In the genomic region with DNA sequence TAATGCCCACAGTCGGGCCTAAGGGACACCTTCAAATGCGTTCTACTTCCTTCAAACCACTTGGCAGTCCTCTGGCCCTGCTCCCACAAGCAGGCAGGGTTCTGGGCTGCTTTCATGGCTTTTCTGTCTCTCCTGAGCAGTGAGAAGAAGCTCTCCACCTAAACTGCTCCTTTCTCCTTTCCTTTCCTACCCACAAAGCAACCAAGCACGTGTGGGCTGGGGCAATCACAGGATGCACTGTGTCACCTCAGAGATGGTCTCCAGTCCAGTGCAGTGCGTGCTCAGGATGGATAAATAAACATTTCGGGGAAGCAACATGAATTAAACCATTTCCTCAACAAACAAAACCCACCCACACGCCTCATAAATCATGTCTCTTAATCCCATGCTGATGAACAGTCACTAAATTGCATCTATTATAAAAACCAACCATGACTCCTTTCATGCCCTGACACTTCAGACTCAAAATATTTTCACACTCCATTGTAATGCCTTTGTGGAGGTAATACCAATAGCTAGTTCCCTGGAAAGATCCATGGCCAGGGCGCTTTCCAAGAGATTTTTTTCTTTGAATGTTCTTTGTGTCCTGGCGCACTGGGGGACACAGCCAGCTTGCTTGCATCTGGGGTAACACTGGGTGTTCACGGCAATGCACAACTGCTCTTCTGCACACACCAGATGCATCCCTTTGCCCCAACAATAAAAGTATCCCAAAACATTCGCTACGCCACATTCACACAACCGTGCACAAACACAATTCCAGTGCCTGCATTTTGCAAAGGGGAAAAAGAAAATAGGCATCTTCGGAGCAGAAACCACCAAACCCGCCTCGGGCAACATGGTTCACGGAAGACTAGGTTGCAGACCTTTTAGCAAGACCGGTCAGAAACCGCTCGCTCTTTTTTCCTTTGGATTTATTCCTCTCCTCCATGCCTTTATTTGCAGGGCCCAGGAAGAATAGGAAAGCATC, we compare ENCODE assay signal across 8 mouse cellular contexts. TPM values are rescaled to one million over a fixed set of nuclear protein-coding genes. Genes with fewer than 3 reads are reported as not detected.
A peak's percentile ranks its signal among the peaks of the same experiment; 100 is the strongest.
DNase-seq lines count a peak whose midpoint lies in the region; ATAC-seq and TF ChIP-seq lines count a peak whose summit lies in the region.

No protein-coding gene starts in this region.

- no peaks in the 10 kb centered on the region for H3K79me2 ChIP-seq in heart, adult 2 months (replicated peaks; ENCODE audit: control insufficient read depth, insufficient read depth, low read length)

- DNase-seq in heart, adult 2 months: no peak
- DNase-seq in heart, adult 9 months (ENCODE audit: low spot score in 2 of 2): no peak
- DNase-seq in forebrain, embryonic 10.5 days (ENCODE audit: extremely low spot score, low spot score): peak; percentile 52
- DNase-seq in limb, embryonic 10.5 days (ENCODE audit: low spot score): peak; percentile 63
- no peak for DNase-seq in adrenal gland, postnatal 25 days
- DNase-seq in thymus, postnatal 10 days (ENCODE audit: low spot score in 2 of 2): no peak

- WGBS in heart, adult 2 months: 23% methylated on average over 19 of the region's 19 CpGs
- 14% methylated on average over 19 of the region's 19 CpGs for whole genome bisulfite sequencing in forebrain, embryonic 10.5 days
- 7% methylated on average over 19 of the region's 19 CpGs for WGBS in limb, embryonic 10.5 days
- WGBS in neural tube, embryonic 14.5 days: 2% methylated on average over 19 of the region's 19 CpGs

- no peaks in the 10 kb centered on the region for H3K9me3 ChIP-seq in E14TG2a.4 (ENCODE audit: low read length)
- no peaks in the 10 kb centered on the region for H3K9me3 ChIP-seq in forebrain, embryonic 10.5 days
- H3K9me3 ChIP-seq in limb, embryonic 10.5 days (replicated peaks): no peaks in the 10 kb centered on the region
- H3K9me3 ChIP-seq in neural tube, embryonic 14.5 days (ENCODE audit: control insufficient read depth, low read length): no peaks in the 10 kb centered on the region

- H3K36me3 ChIP-seq in heart, adult 2 months (ENCODE audit: control insufficient read depth, insufficient read depth, low read length): no peaks in the 10 kb centered on the region
- no peaks in the 10 kb centered on the region for H3K36me3 ChIP-seq in E14TG2a.4 (ENCODE audit: insufficient read depth, low read length)
- no peaks in the 10 kb centered on the region; the same call in 1 of the 2 replicates for H3K36me3 ChIP-seq in forebrain, embryonic 10.5 days (replicated peaks)
- H3K36me3 ChIP-seq in limb, embryonic 10.5 days: no peaks in the 10 kb centered on the region
- H3K36me3 ChIP-seq in neural tube, embryonic 14.5 days (ENCODE audit: control insufficient read depth, insufficient read depth, low read length): no peaks in the 10 kb centered on the region

- peak overlapping the region; percentile 91 for H3K4me2 ChIP-seq in neural tube, embryonic 14.5 days (ENCODE audit: low read depth, low read length)

- TF ChIP-seq EP300 in heart, adult 2 months (IDR thresholded peaks at IDR 0.05; ENCODE audit: insufficient read depth, low read depth, low read length): no peak

- no peak for TF ChIP-seq CTCF in heart, adult 2 months (IDR thresholded peaks at IDR 0.05)
- TF ChIP-seq CTCF in E14TG2a.4 (conservative IDR thresholded peaks at IDR 0.05; ENCODE audit: low read length): no peak

- intact Hi-C loops in heart, adult 2 months (cut with DNase I): no loop called here

- H3K4me1 ChIP-seq in heart, adult 2 months (ENCODE audit: control insufficient read depth, insufficient read depth, low read length): peaks cover 3% of the 10 kb centered on the region
- peaks cover 47% of the 10 kb centered on the region for H3K4me1 ChIP-seq in E14TG2a.4 (replicated peaks; ENCODE audit: low read depth, low read length)
- H3K4me1 ChIP-seq in forebrain, embryonic 10.5 days: peaks cover 47% of the 10 kb centered on the region
- peaks cover 40% of the 10 kb centered on the region for H3K4me1 ChIP-seq in limb, embryonic 10.5 days
- H3K4me1 ChIP-seq in neural tube, embryonic 14.5 days (ENCODE audit: control insufficient read depth, insufficient read depth, low read length): peaks cover 27% of the 10 kb centered on the region

- no peak for TF ChIP-seq POLR2A in heart, adult 2 months (IDR thresholded peaks at IDR 0.05; ENCODE audit: insufficient read depth, low read depth, low read length)

- H3K9ac ChIP-seq in heart, adult 2 months (ENCODE audit: low read depth, low read length): peak overlapping the region; percentile 89
- peak overlapping the region; percentile 96 for H3K9ac ChIP-seq in neural tube, embryonic 14.5 days (replicated peaks; ENCODE audit: low read depth, low read length)

- no peaks in the 10 kb centered on the region for H3K27me3 ChIP-seq in heart, adult 2 months (ENCODE audit: control insufficient read depth, insufficient read depth, low read length)
- H3K27me3 ChIP-seq in E14TG2a.4 (ENCODE audit: insufficient read depth, low read length): peaks cover 59% of the 10 kb centered on the region
- peaks cover 41% of the 10 kb centered on the region for H3K27me3 ChIP-seq in forebrain, embryonic 10.5 days (ENCODE audit: poor library complexity, severe bottlenecking)
- no peaks in the 10 kb centered on the region for H3K27me3 ChIP-seq in limb, embryonic 10.5 days (ENCODE audit: low read depth, poor library complexity, severe bottlenecking)
- H3K27me3 ChIP-seq in neural tube, embryonic 14.5 days (ENCODE audit: control insufficient read depth, insufficient read depth, low read length): no peaks in the 10 kb centered on the region

- peak; percentile 35 for ATAC-seq in neural tube, embryonic 14.5 days (ENCODE audit: low read depth)

- H3K4me3 ChIP-seq in heart, adult 2 months: peak overlapping the region; percentile 60
- peak overlapping the region; percentile 84 for H3K4me3 ChIP-seq in E14TG2a.4 (replicated peaks; ENCODE audit: low read length)
- peak overlapping the region; percentile 82 for H3K4me3 ChIP-seq in forebrain, embryonic 10.5 days
- peak overlapping the region; percentile 92 for H3K4me3 ChIP-seq in limb, embryonic 10.5 days
- peak overlapping the region; percentile 88 for H3K4me3 ChIP-seq in neural tube, embryonic 14.5 days (ENCODE audit: low read depth, low read length)

- H3K27ac ChIP-seq in heart, adult 2 months: no peak overlapping the region
- H3K27ac ChIP-seq in forebrain, embryonic 10.5 days: peak overlapping the region; percentile 94
- peak overlapping the region; percentile 97 for H3K27ac ChIP-seq in limb, embryonic 10.5 days
- H3K27ac ChIP-seq in neural tube, embryonic 14.5 days (ENCODE audit: low read depth, low read length): peak overlapping the region; percentile 97

RNA-seq across cellular contexts. Expression of gene D630045J12Rik, which starts 0.8 kb away (rescaled TPM):
- total RNA-seq in heart, adult 2 months (2021): 1 to 10 TPM; 1.1 to 1.5 TPM
- polyA plus RNA-seq in heart, adult 2 months (2012; rRNA removed): 0.78 and 1.5 TPM in 2 replicates
- polyA plus RNA-seq in forebrain, embryonic 10.5 days (2016; fragmentation: Nextera tagmentation; extraction: Ambion mirVana): 5.4 and 6.3 TPM in 2 replicates
- polyA plus RNA-seq in limb, embryonic 10.5 days (2016; fragmentation: Nextera tagmentation; extraction: Ambion mirVana): 8.2 and 8.5 TPM in 2 replicates
- 20.5 and 21.0 TPM in 2 replicates for polyA plus RNA-seq in neural tube, embryonic 14.5 days (2014; fragmentation: Nextera tagmentation; extraction: Ambion mirVana)
- 4.3 and 5.1 TPM in 2 replicates for total RNA-seq in adrenal gland, postnatal 25 days (2021)

RNA-seq across cellular contexts. Expression of gene Zc3hav1l, which starts 46.0 kb away (rescaled TPM):
- 1 to 10 TPM; 1.0 to 1.6 TPM for total RNA-seq in heart, adult 2 months (2021)
- polyA plus RNA-seq in heart, adult 2 months (2012; rRNA removed): 1.5 and 3.8 TPM in 2 replicates
- polyA plus RNA-seq in forebrain, embryonic 10.5 days (2016; fragmentation: Nextera tagmentation; extraction: Ambion mirVana): 14.0 and 14.3 TPM in 2 replicates
- 14.7 and 18.2 TPM in 2 replicates for polyA plus RNA-seq in limb, embryonic 10.5 days (2016; fragmentation: Nextera tagmentation; extraction: Ambion mirVana)
- polyA plus RNA-seq in neural tube, embryonic 14.5 days (2014; fragmentation: Nextera tagmentation; extraction: Ambion mirVana): 7.6 and 10.3 TPM in 2 replicates
- 4.9 TPM in 2 replicates for total RNA-seq in adrenal gland, postnatal 25 days (2021)

Comparison
In these comparisons a context has a peak if more than half of its experiments do, and no peak if none do; other contexts are left out.
1. DNase-seq: peak in forebrain, embryonic 10.5 days (single experiment) and limb, embryonic 10.5 days (single experiment); none in heart, adult 2 months (0 of 2), heart, adult 9 months (0 of 2), adrenal gland, postnatal 25 days (single experiment) and thymus, postnatal 10 days (0 of 2).
2. Peak in every context shown above with its lines, with median percentiles within 50 percentile points of each other: H3K4me3 ChIP-seq.